Mouse (Mus musculus) stomach, embryonic 15.5 days (tissue): ENCODE measurements around the gene Sprr2e. TPM values are rescaled to one million over a fixed set of nuclear protein-coding genes. Genes with fewer than 3 reads are reported as not detected.

Source experiments
- polyA plus RNA-seq: library from polyadenylated mRNA; unstranded; fragments of >200 nt; fragmentation: Nextera tagmentation; extraction: Ambion mirVana; gene quantifications from 2 replicates; pipeline ENCODE4 v1.2.1, GENCODE M21; 2015

Gene Sprr2e
- polyA plus RNA-seq, 1 experiment from 2014 or later: not detected

Other genes starting within 250 kb of the Sprr2e start
- gene Prr9, start 228.2 kb upstream of the Sprr2e start, polyA plus RNA-seq: not detected in 2 replicates
- gene Lelp1, start 209.4 kb upstream of the Sprr2e start, polyA plus RNA-seq: not detected in 2 replicates
- gene Sprr2a1, start 136.3 kb upstream of the Sprr2e start, polyA plus RNA-seq: 9.5 and 12.7 TPM in 2 replicates
- 541 and 1,085 TPM in 2 replicates for gene Sprr2a2, start 136.2 kb upstream of the Sprr2e start, polyA plus RNA-seq
- gene Sprr2a3, start 66.7 kb upstream of the Sprr2e start, polyA plus RNA-seq: 44.5 and 82.4 TPM in 2 replicates
- gene Sprr2b, start 35.5 kb upstream of the Sprr2e start, polyA plus RNA-seq: 0.23 TPM in 1 of 2 replicates, not detected in the other
- 0.68 TPM in 1 of 2 replicates, not detected in the other for gene Sprr2d, start 13.0 kb upstream of the Sprr2e start, polyA plus RNA-seq
- not detected in 2 replicates for gene Sprr2f, start 13.0 kb downstream of the Sprr2e start, polyA plus RNA-seq
- gene Sprr2h, start 33.5 kb downstream of the Sprr2e start, polyA plus RNA-seq: 0.21 TPM in 1 of 2 replicates, not detected in the other
- gene Sprr2i, start 55.8 kb downstream of the Sprr2e start, polyA plus RNA-seq: 0.60 TPM in 1 of 2 replicates, not detected in the other
- gene Sprr2j-ps, start 65.9 kb downstream of the Sprr2e start, polyA plus RNA-seq: 1.2 TPM in 1 of 2 replicates, not detected in the other
- gene Gm9774, start 77.3 kb downstream of the Sprr2e start, polyA plus RNA-seq: 7.3 and 25.4 TPM in 2 replicates
- gene Sprr2k, start 80.4 kb downstream of the Sprr2e start, polyA plus RNA-seq: 0.73 TPM in 1 of 2 replicates, not detected in the other
- 1.6 TPM in 1 of 2 replicates, not detected in the other for gene Sprr1b, start 86.6 kb downstream of the Sprr2e start, polyA plus RNA-seq
- 30.3 and 125 TPM in 2 replicates for gene Sprr3, start 106.6 kb downstream of the Sprr2e start, polyA plus RNA-seq
- gene Sprr1a, start 133.8 kb downstream of the Sprr2e start, polyA plus RNA-seq: 69.5 and 186 TPM in 2 replicates
- gene Sprr4, start 148.3 kb downstream of the Sprr2e start, polyA plus RNA-seq: not detected in 2 replicates
- gene 2310046K23Rik, start 182.4 kb downstream of the Sprr2e start, polyA plus RNA-seq: not detected in 2 replicates
- 0.41 and 1.2 TPM in 2 replicates for gene Ivl, start 221.6 kb downstream of the Sprr2e start, polyA plus RNA-seq
- 0.67 TPM in 1 of 2 replicates, not detected in the other for gene Smcp, start 236.9 kb downstream of the Sprr2e start, polyA plus RNA-seq